Mouse (Mus musculus): ENCODE measurements around the gene Rps11. TPM values are rescaled to one million over a fixed set of nuclear protein-coding genes. Genes with fewer than 3 reads are reported as not detected.

Rps11 gene
- polyA plus RNA-seq, 1 experiment from 2014 or later = 1,961 TPM

DNA sequence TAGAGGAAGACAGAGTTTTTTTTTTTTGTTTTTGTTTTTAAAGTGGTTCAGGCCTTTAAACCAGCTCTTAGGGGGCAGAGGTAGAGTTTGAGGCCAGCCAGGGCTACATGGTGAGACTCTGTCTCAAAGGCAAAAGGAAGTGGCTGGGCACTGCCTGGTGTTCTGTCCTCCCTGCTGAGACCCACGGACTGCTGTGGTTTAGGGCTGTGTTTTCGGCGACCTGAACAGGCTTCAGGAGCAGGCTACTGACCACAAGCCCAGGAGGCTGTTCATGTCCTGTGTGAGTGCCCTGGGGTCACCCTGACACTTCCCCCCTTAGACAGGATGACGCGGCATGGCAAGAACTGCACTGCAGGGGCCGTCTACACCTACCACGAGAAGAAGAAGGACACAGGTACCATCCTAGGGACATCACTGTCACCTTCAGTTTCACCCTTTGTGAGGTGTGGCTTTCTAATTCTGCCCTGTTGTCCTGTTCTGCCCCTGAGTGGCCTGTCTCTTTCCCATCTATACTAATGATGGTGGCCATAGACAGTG, 51.0 kb downstream of the Rps11 start:
- H3K4me2 ChIP-seq (ENCODE audit: low read length) = no peak overlapping the region
- no peak overlapping the region for H3K4me3 ChIP-seq (ENCODE audit: low read depth, low read length)
- DNase-seq (ENCODE audit: low spot score) (no peak), ATAC-seq (replicated peaks; ENCODE audit: low FRiP score, low TSS enrichment, low read depth) (no peak)
- WGBS = 83% methylated on average over 7 of the region's 7 CpGs
- no peaks in the 10 kb centered on the region for H3K27me3 ChIP-seq (replicated peaks; ENCODE audit: control insufficient read depth, insufficient read depth, low read length)
- no peak overlapping the region for H3K9ac ChIP-seq (ENCODE audit: low read length)
- H3K9me3 ChIP-seq (ENCODE audit: control insufficient read depth, low read length) = no peaks in the 10 kb centered on the region
- H3K36me3 ChIP-seq (ENCODE audit: control insufficient read depth, insufficient read depth, low read length) = peaks cover 45% of the 10 kb centered on the region
- no peaks in the 10 kb centered on the region for H3K4me1 ChIP-seq (replicated peaks; ENCODE audit: control insufficient read depth, insufficient read depth, low read length)
- no peak overlapping the region for H3K27ac ChIP-seq (ENCODE audit: low read depth)

MicroRNA genes within 50 kb of the gene (microRNA counts, 519-probe panel; counts per million panel counts)
- 2,584 counts per million, percentile 27 among the panel's probes with 10 or more counts for microRNA mmu-miR-150

Small RNAs within 50 kb of the gene (microRNA-seq; reads per million reads assigned to microRNA genes)
- 16.3 reads per million, percentile 44 among the genes with 10 or more reads in this experiment for gene Mir150
- gene Mir5121 = 11.8 reads per million, percentile 41 among the genes with 10 or more reads in this experiment
- gene Mir7055 = not detected

Other genes starting within 250 kb of the Rps11 start
- 66.2 and 75.8 TPM in 2 replicates for gene Med25, start 231.7 kb downstream of the Rps11 start, polyA plus RNA-seq (2014; fragmentation: Nextera tagmentation; extraction: Ambion mirVana)
- 17.8 and 19.7 TPM in 2 replicates for gene Fuz, start 228.4 kb downstream of the Rps11 start, polyA plus RNA-seq (2014; fragmentation: Nextera tagmentation; extraction: Ambion mirVana)
- 62.9 and 68.3 TPM in 2 replicates for gene Ap2a1, start 194.9 kb downstream of the Rps11 start, polyA plus RNA-seq (2014; fragmentation: Nextera tagmentation; extraction: Ambion mirVana)
- not detected in 2 replicates for gene Tsks, start 181.2 kb downstream of the Rps11 start, polyA plus RNA-seq (2014; fragmentation: Nextera tagmentation; extraction: Ambion mirVana)
- 21.9 and 24.7 TPM in 2 replicates for gene Cpt1c, start 149.6 kb downstream of the Rps11 start, polyA plus RNA-seq (2014; fragmentation: Nextera tagmentation; extraction: Ambion mirVana)
- gene Prmt1, start 137.9 kb downstream of the Rps11 start, polyA plus RNA-seq (2014; fragmentation: Nextera tagmentation; extraction: Ambion mirVana) = 208 and 211 TPM in 2 replicates
- 84.3 and 91.7 TPM in 2 replicates for gene Irf3, start 126.8 kb downstream of the Rps11 start, polyA plus RNA-seq (2014; fragmentation: Nextera tagmentation; extraction: Ambion mirVana)
- gene Bcl2l12, start 125.7 kb downstream of the Rps11 start, polyA plus RNA-seq (2014; fragmentation: Nextera tagmentation; extraction: Ambion mirVana) = 54.3 and 55.2 TPM in 2 replicates
- gene Scaf1, start 108.1 kb downstream of the Rps11 start, polyA plus RNA-seq (2014; fragmentation: Nextera tagmentation; extraction: Ambion mirVana) = 45.3 and 49.4 TPM in 2 replicates
- 69.1 and 70.2 TPM in 2 replicates for gene Rras, start 106.5 kb downstream of the Rps11 start, polyA plus RNA-seq (2014; fragmentation: Nextera tagmentation; extraction: Ambion mirVana)
- 14.0 and 15.0 TPM in 2 replicates for gene Prr12, start 71.6 kb downstream of the Rps11 start, polyA plus RNA-seq (2014; fragmentation: Nextera tagmentation; extraction: Ambion mirVana)
- 57.2 and 63.0 TPM in 2 replicates for gene Nosip, start 62.0 kb downstream of the Rps11 start, polyA plus RNA-seq (2014; fragmentation: Nextera tagmentation; extraction: Ambion mirVana)
- 21.8 and 24.0 TPM in 2 replicates for gene Prrg2, start 61.8 kb downstream of the Rps11 start, polyA plus RNA-seq (2014; fragmentation: Nextera tagmentation; extraction: Ambion mirVana)
- gene Rcn3, start 32.2 kb downstream of the Rps11 start, polyA plus RNA-seq (2014; fragmentation: Nextera tagmentation; extraction: Ambion mirVana) = 313 and 323 TPM in 2 replicates
- 64.1 and 65.1 TPM in 2 replicates for gene Fcgrt, start 20.6 kb downstream of the Rps11 start, polyA plus RNA-seq (2014; fragmentation: Nextera tagmentation; extraction: Ambion mirVana)
- gene Rpl13a, start 4.3 kb upstream of the Rps11 start, polyA plus RNA-seq (2014; fragmentation: Nextera tagmentation; extraction: Ambion mirVana) = 1,687 and 1,710 TPM in 2 replicates
- gene Gm45713, start 11.8 kb upstream of the Rps11 start, polyA plus RNA-seq (2014; fragmentation: Nextera tagmentation; extraction: Ambion mirVana) = 0.72 and 0.81 TPM in 2 replicates
- gene Flt3l, start 12.0 kb upstream of the Rps11 start, polyA plus RNA-seq (2014; fragmentation: Nextera tagmentation; extraction: Ambion mirVana) = 1.3 and 2.1 TPM in 2 replicates
- gene Pih1d1, start 29.9 kb upstream of the Rps11 start, polyA plus RNA-seq (2014; fragmentation: Nextera tagmentation; extraction: Ambion mirVana) = 108 and 113 TPM in 2 replicates
- gene Aldh16a1, start 30.1 kb upstream of the Rps11 start, polyA plus RNA-seq (2014; fragmentation: Nextera tagmentation; extraction: Ambion mirVana) = 50.9 and 66.6 TPM in 2 replicates
- gene Slc17a7, start 39.5 kb upstream of the Rps11 start, polyA plus RNA-seq (2014; fragmentation: Nextera tagmentation; extraction: Ambion mirVana) = 0.07 TPM in 1 of 2 replicates, not detected in the other
- not detected in 2 replicates for gene Gfy, start 55.1 kb upstream of the Rps11 start, polyA plus RNA-seq (2014; fragmentation: Nextera tagmentation; extraction: Ambion mirVana)
- gene Pth2, start 56.6 kb upstream of the Rps11 start, polyA plus RNA-seq (2014; fragmentation: Nextera tagmentation; extraction: Ambion mirVana) = not detected in 2 replicates
- gene Ccdc155, start 80.5 kb upstream of the Rps11 start, polyA plus RNA-seq (2014; fragmentation: Nextera tagmentation; extraction: Ambion mirVana) = 0.43 and 0.73 TPM in 2 replicates
- gene Dkkl1, start 87.7 kb upstream of the Rps11 start, polyA plus RNA-seq (2014; fragmentation: Nextera tagmentation; extraction: Ambion mirVana) = 0.80 and 1.0 TPM in 2 replicates
- gene Tead2, start 91.3 kb upstream of the Rps11 start, polyA plus RNA-seq (2014; fragmentation: Nextera tagmentation; extraction: Ambion mirVana) = 129 and 139 TPM in 2 replicates
- 2.6 and 3.0 TPM in 2 replicates for gene Cd37, start 114.7 kb upstream of the Rps11 start, polyA plus RNA-seq (2014; fragmentation: Nextera tagmentation; extraction: Ambion mirVana)
- 0.24 TPM in 1 of 2 replicates, not detected in the other for gene Slc6a16, start 116.6 kb upstream of the Rps11 start, polyA plus RNA-seq (2014; fragmentation: Nextera tagmentation; extraction: Ambion mirVana)
- gene Slc6a21, start 153.1 kb upstream of the Rps11 start, polyA plus RNA-seq (2014; fragmentation: Nextera tagmentation; extraction: Ambion mirVana) = not detected in 2 replicates
- gene Trpm4, start 209.3 kb upstream of the Rps11 start, polyA plus RNA-seq (2014; fragmentation: Nextera tagmentation; extraction: Ambion mirVana) = 18.7 and 21.3 TPM in 2 replicates
- 0.58 and 0.63 TPM in 2 replicates for gene Hrc, start 210.9 kb upstream of the Rps11 start, polyA plus RNA-seq (2014; fragmentation: Nextera tagmentation; extraction: Ambion mirVana)
- 5.5 and 5.8 TPM in 2 replicates for gene Ppfia3, start 242.6 kb upstream of the Rps11 start, polyA plus RNA-seq (2014; fragmentation: Nextera tagmentation; extraction: Ambion mirVana)
- 3.0 and 3.2 TPM in 2 replicates for gene Lin7b, start 246.1 kb upstream of the Rps11 start, polyA plus RNA-seq (2014; fragmentation: Nextera tagmentation; extraction: Ambion mirVana)

Measured in intestine, embryonic 14.5 days (tissue).